Mouse (Mus musculus): ENCODE results near the gene BC051665.

GRCm38 (mm10) chr13:60738429-60738828 lies 47.7 kb downstream of the BC051665 start:
- TF ChIP-seq CTCF (IDR thresholded peaks at IDR 0.05; ENCODE audit: low read depth, low read length) (no peak), GATA1 (IDR thresholded peaks at IDR 0.05; ENCODE audit: borderline replicate concordance, low read length) (no peak)
